Mouse (Mus musculus): ENCODE results near the gene Aloxe3. TPM values are rescaled to one million over a fixed set of nuclear protein-coding genes. Genes with fewer than 3 reads are reported as not detected.

The Aloxe3 gene
- total RNA-seq, 1 experiment, result 0.49 TPM

DNA sequence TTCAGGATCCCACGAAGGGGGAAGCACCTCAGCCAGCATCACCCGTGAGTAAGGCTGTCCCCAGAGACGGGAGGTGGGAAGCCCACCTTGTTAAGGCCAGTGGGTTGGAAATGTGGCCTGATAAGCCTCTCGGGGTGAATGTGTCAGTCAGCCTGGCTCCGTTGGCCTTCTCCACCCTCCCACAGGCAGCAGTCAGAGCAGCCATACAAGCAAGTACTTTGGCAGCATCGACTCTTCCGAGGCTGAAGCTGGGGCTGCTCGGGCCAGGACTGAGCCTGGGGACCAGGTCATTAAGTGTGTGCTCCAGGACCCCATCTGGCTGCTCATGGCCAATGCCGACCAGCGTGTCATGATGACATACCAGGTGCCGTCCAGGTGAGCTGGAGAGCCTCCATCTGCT lies 18.0 kb upstream of the Aloxe3 start:
- peaks cover 2 to 7% of the 10 kb centered on the region in 2 experiments; a peak in 1 of 4 replicates for H3K4me1 ChIP-seq (ENCODE audit: control insufficient read depth in 2 of 2, insufficient read depth in 2 of 2, low read length in 2 of 2, poor library complexity in 1 of 2)
- H3K9me3 ChIP-seq (ENCODE audit: control insufficient read depth, insufficient read depth, low read depth, low read length), result no peaks in the 10 kb centered on the region
- peaks cover 43% of the 10 kb centered on the region for H3K36me3 ChIP-seq (ENCODE audit: control insufficient read depth, insufficient read depth, low read length, poor library complexity, severe bottlenecking)
- no peak for DNase-seq (ENCODE audit: low read depth, low spot score)
- no peak overlapping the region for H3K27ac ChIP-seq (ENCODE audit: insufficient read depth, low read depth, low read length, poor library complexity, severe bottlenecking)
- H3K9ac ChIP-seq (ENCODE audit: insufficient read depth, low read depth, low read length, poor library complexity, severe bottlenecking), result no peak overlapping the region
- no peak for TF ChIP-seq ZNF384 (IDR thresholded peaks at IDR 0.05; ENCODE audit: low read depth, low read length)
- TF ChIP-seq MAFK (IDR thresholded peaks at IDR 0.05; ENCODE audit: insufficient read depth, low read depth, low read length), result no peak
- no peak for TF ChIP-seq ZC3H11A (IDR thresholded peaks at IDR 0.05; ENCODE audit: borderline replicate concordance, low read depth, low read length)
- TF ChIP-seq HCFC1 (IDR thresholded peaks at IDR 0.05; ENCODE audit: borderline replicate concordance, insufficient read depth, low read length), result no peak
- no peak for TF ChIP-seq CHD2 (IDR thresholded peaks at IDR 0.05; ENCODE audit: low read depth, low read length)
- in situ Hi-C loops (cut with MboI; ENCODE audit: low sequenced_read_pairs in 2 of 2, unreplicated experiment in 2 of 2), result no loop called here
- no peak overlapping the region for H3K4me3 ChIP-seq (ENCODE audit: insufficient read depth in 1 of 2, low read depth in 1 of 2, low read length in 2 of 2, poor library complexity in 1 of 2, severe bottlenecking in 1 of 2)

DNA sequence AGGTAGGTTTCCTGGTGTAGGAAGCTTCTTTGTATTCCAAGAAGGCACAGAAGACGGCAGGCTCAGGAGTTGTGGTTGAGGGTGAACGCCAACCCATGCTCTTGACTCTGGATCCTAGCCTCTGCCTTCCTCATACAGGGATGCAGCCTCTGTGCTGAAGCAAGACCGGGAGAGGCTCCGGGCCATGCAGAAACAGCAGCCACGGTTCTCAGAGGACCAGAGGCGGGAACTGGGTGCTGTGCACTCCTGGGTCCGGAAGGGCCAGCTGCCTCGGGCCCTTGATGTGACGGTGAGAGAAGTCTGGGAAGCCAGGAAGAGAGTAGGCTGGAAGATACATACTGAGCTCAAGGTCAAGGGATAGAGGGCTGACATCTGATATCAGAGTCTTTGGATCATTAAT lies 17.5 kb upstream of the Aloxe3 start:
- Histone ChIP-seq H3K27ac (ENCODE audit: insufficient read depth, low read depth, low read length, poor library complexity, severe bottlenecking) (no peak overlapping the region), H3K4me1 (ENCODE audit: control insufficient read depth in 2 of 2, insufficient read depth in 2 of 2, low read length in 2 of 2, poor library complexity in 1 of 2) (peaks cover 2 to 7% of the 10 kb centered on the region in 2 experiments; a peak in 1 of 4 replicates), H3K36me3 (ENCODE audit: control insufficient read depth, insufficient read depth, low read length, poor library complexity, severe bottlenecking) (peaks cover 38% of the 10 kb centered on the region), H3K9me3 (ENCODE audit: control insufficient read depth, insufficient read depth, low read depth, low read length) (no peaks in the 10 kb centered on the region), H3K4me3 (ENCODE audit: insufficient read depth in 1 of 2, low read depth in 1 of 2, low read length in 2 of 2, poor library complexity in 1 of 2, severe bottlenecking in 1 of 2) (no peak overlapping the region), H3K9ac (ENCODE audit: insufficient read depth, low read depth, low read length, poor library complexity, severe bottlenecking) (no peak overlapping the region)
- in situ Hi-C loops (cut with MboI; ENCODE audit: low sequenced_read_pairs in 2 of 2, unreplicated experiment in 2 of 2), result no loop called here
- no peak for TF ChIP-seq ZNF384 (IDR thresholded peaks at IDR 0.05; ENCODE audit: low read depth, low read length)
- no peak for TF ChIP-seq CHD2 (IDR thresholded peaks at IDR 0.05; ENCODE audit: low read depth, low read length)
- no peak for TF ChIP-seq ZC3H11A (IDR thresholded peaks at IDR 0.05; ENCODE audit: borderline replicate concordance, low read depth, low read length)
- no peak for TF ChIP-seq HCFC1 (IDR thresholded peaks at IDR 0.05; ENCODE audit: borderline replicate concordance, insufficient read depth, low read length)
- TF ChIP-seq MAFK (IDR thresholded peaks at IDR 0.05; ENCODE audit: insufficient read depth, low read depth, low read length), result no peak
- no peak for DNase-seq (ENCODE audit: low read depth, low spot score)

DNA sequence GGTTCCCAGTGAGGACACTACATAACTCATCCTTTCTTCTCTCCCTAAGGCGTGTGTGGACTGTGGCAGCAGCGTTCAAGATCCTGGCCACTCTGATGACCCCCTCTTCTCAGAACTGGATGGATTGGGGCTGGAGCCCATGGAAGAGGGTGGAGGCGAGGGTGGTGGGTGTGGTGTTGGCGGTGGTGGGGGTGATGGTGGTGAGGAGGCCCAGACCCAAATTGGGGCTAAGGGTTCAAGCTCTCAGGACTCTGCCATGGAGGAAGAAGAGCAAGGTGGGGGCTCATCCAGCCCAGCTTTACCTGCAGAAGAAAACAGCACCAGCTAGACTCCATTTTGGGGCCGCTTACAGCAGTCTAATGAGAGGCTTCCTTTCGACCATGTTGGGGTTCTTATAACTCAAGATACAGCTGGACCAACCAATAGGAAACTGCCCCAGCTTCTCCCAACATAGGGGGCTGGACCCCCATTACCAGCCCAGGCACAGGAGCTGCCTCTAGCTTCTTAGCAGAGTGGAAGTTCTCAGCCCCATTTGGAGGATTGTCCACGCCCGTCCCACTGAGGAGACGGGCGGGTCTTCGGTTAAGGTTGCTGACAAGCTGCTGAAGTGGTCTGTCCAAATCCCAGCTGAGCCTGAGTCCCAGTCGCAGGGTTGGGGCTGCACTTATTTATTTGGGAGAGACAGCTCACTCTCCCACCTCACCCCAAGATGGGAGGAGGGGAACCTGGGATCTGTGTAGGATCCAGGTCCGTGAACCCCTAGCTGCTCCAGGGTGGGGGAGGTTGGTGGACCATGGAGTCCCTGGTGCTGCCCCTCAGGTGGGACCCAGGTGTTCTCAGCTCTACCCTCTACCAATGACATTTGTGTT lies 16.4 kb upstream of the Aloxe3 start:
- Histone ChIP-seq H3K36me3 (ENCODE audit: control insufficient read depth, insufficient read depth, low read length, poor library complexity, severe bottlenecking) (peaks cover 27% of the 10 kb centered on the region), H3K4me3 (ENCODE audit: insufficient read depth in 1 of 2, low read depth in 1 of 2, low read length in 2 of 2, poor library complexity in 1 of 2, severe bottlenecking in 1 of 2) (peak overlapping the region in 1 of 2 experiments; percentile 60; a peak in 1 of 4 replicates), H3K4me1 (ENCODE audit: control insufficient read depth in 2 of 2, insufficient read depth in 2 of 2, low read length in 2 of 2, poor library complexity in 1 of 2) (peaks cover 2 to 7% of the 10 kb centered on the region in 2 experiments; a peak in 1 of 4 replicates), H3K9ac (ENCODE audit: insufficient read depth, low read depth, low read length, poor library complexity, severe bottlenecking) (no peak overlapping the region), H3K9me3 (ENCODE audit: control insufficient read depth, insufficient read depth, low read depth, low read length) (no peaks in the 10 kb centered on the region), H3K27ac (ENCODE audit: insufficient read depth, low read depth, low read length, poor library complexity, severe bottlenecking) (no peak overlapping the region)
- no peak for TF ChIP-seq CHD2 (IDR thresholded peaks at IDR 0.05; ENCODE audit: low read depth, low read length)
- no peak for TF ChIP-seq HCFC1 (IDR thresholded peaks at IDR 0.05; ENCODE audit: borderline replicate concordance, insufficient read depth, low read length)
- TF ChIP-seq ZC3H11A (IDR thresholded peaks at IDR 0.05; ENCODE audit: borderline replicate concordance, low read depth, low read length), result no peak
- no peak for TF ChIP-seq MAFK (IDR thresholded peaks at IDR 0.05; ENCODE audit: insufficient read depth, low read depth, low read length)
- no peak for TF ChIP-seq ZNF384 (IDR thresholded peaks at IDR 0.05; ENCODE audit: low read depth, low read length)
- in situ Hi-C loops (cut with MboI; ENCODE audit: low sequenced_read_pairs in 2 of 2, unreplicated experiment in 2 of 2), result no loop called here
- DNase-seq (ENCODE audit: low read depth, low spot score), result no peak

DNA sequence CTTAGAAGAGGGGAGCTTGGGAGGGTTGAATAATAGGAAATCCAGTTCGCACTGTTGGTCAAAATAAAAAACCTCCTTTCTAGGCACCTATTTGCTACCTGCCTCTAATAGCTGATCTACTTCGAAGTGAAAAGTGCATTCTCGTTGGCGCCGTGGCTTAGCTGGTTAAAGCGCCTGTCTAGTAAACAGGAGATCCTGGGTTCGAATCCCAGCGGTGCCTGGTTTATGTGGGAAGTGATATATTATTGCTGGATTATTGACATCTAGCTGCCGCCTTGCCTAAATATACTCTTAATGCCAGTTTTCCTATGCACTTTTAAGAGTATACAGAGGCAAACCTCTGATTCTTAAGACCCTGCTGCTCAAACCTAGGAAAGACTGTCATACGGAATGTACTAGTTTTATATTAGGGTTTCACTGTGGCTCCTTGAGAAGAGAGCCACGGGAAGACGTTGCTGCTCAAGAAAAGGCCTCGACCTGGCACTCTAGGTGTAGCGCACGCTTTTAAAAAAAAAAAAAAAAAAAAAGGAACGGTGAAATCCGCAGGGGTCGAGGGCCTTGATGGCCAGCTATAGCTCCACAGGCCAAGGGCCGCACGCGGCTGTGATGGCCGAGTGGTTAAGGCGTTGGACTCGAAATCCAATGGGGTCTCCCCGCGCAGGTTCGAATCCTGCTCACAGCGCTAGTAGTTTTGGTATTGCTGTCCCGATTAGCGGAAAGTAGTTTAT lies 15.2 kb upstream of the Aloxe3 start:
- peaks cover 18% of the 10 kb centered on the region for H3K36me3 ChIP-seq (ENCODE audit: control insufficient read depth, insufficient read depth, low read length, poor library complexity, severe bottlenecking)
- no peaks in the 10 kb centered on the region for H3K9me3 ChIP-seq (ENCODE audit: control insufficient read depth, insufficient read depth, low read depth, low read length)
- H3K4me3 ChIP-seq (ENCODE audit: insufficient read depth in 1 of 2, low read depth in 1 of 2, low read length in 2 of 2, poor library complexity in 1 of 2, severe bottlenecking in 1 of 2), result peak overlapping the region; percentile 60 to 68
- in situ Hi-C loops (cut with MboI; ENCODE audit: low sequenced_read_pairs in 2 of 2, unreplicated experiment in 2 of 2), result no loop called here
- H3K4me1 ChIP-seq (ENCODE audit: control insufficient read depth in 2 of 2, insufficient read depth in 2 of 2, low read length in 2 of 2, poor library complexity in 1 of 2), result peaks cover 2 to 7% of the 10 kb centered on the region in 2 experiments; a peak in 1 of 4 replicates
- H3K27ac ChIP-seq (ENCODE audit: insufficient read depth, low read depth, low read length, poor library complexity, severe bottlenecking), result no peak overlapping the region
- DNase-seq (ENCODE audit: low read depth, low spot score), result no peak
- H3K9ac ChIP-seq (ENCODE audit: insufficient read depth, low read depth, low read length, poor library complexity, severe bottlenecking), result no peak overlapping the region; the same call in 1 of the 2 replicates
- TF ChIP-seq ZNF384 (IDR thresholded peaks at IDR 0.05; ENCODE audit: low read depth, low read length) (peak; percentile 99), ZC3H11A (IDR thresholded peaks at IDR 0.05; ENCODE audit: borderline replicate concordance, low read depth, low read length) (no peak), CHD2 (IDR thresholded peaks at IDR 0.05; ENCODE audit: low read depth, low read length) (0 out of 2 replicates have a peak, but pooled peaks have one; percentile 1), HCFC1 (IDR thresholded peaks at IDR 0.05; ENCODE audit: borderline replicate concordance, insufficient read depth, low read length) (peak; percentile 53; the same call in 1 of the 2 replicates), MAFK (IDR thresholded peaks at IDR 0.05; ENCODE audit: insufficient read depth, low read depth, low read length) (peak; percentile 75)

Measured in ES-E14 (cell line).